Mouse (Mus musculus) thymus, adult 18-20 months (tissue): ENCODE data around the gene Capn13.

Experiments used
- DNase-seq, 2 experiments: peaks; one replicate each; pipeline ENCODE4 v3.0.0; 2022; ENCODE audit warnings: mixed read lengths in 2 of 2

Capn13 gene

DNA sequence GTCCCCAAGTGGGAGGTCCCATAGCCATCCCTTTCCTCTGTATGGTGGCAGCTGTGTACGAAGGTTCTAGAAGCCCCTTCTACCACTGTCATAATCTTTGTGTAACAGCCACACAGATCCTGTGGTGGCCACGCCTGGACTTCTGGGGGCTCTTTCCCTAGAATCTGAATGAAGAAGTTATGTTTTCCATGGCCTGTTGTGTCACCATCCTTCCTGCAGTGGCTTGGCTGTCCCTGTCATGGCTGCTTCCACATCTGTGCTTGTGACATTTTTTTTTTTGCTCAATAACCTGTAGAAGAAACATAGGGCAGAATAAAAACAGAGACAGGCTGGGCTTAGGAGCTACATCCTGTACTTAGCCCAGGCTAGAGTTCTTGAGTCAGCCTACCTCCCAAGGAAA is at the start of gene Capn13:
Capn13 (minus strand) TSS at position 5 of the 400 bp plus-strand sequence.
- DNase-seq, result no peak

DNA sequence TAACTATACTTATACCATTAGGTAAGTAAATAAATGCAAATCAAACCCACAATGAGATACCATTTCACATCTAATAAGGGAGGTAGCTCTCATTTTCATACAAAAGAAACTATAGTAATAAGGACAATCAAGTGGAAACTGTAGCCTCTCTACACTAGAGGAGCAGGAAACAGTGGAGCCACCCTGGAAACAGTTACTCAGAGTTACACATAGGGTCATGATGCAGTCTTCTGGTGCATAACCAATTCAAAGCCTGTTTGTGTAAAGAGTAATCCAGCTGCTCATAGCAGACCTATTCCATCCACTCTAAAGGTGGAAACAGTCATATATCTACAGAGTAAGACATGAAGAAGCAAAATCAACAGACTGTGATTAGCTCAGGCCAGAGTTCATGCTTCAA is 48.4 kb upstream of the Capn13 start:
- DNase-seq, result no peak

DNA sequence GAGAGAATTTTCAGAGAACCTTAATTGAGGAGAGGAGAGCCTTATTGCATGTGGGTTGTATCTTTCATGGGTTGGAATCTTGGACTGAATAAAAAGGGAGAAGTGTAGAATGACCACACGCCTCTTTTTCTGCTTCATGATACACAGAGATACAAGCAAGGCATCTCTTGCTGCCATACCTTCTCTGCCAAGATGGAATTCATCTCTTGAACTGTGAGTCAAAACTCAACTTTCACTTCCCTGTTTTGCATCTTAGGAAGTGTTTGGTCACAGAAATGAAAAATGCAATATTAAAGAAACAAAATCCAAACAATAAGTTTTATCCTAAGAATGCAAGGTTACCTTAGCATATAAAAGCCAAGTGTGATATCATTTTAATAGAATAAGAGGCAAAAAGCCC is 40.1 kb upstream of the Capn13 start:
- DNase-seq, result no peak

DNA sequence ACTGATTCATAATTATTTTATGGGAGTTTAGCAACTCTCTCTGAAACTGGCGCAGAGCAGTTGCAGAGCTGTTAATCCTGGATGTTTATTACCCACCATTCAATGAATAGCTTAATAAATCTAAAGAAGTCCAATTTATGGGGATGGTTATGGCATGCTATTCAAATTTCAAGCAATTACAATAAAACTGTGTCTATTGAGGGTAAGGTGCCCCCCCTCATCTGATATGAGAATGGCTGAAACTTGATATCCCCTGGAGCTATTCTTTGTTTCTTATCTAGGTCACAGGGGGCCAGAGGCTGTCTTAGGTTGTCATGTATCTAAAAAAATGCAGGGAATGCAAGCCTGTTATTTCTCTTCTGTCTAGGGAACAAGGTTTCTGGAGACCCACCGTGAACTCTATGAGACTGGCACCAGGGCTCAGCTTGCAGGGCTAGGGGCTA is 31.9 kb upstream of the Capn13 start:
- DNase-seq, result no peak

DNA sequence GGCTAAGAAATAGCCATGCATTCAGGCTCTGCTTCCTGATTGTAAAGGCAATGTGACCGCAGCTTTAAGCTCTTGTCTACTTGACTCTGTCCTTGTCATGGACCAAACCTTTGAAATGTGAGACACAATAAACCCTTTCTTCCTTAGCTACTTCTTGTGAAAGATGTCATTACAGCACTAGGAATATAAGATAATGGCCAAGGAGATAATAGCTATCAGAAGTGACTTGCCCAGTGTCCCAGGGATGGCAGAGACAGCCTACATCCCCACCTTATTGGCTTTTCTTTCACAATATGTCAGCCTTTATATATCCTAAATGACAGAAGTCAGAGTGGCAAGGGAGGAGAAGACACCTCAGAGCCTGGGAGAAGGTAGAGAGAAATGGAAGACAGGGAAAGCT is 31.4 kb upstream of the Capn13 start:
- DNase-seq, result no peak

DNA sequence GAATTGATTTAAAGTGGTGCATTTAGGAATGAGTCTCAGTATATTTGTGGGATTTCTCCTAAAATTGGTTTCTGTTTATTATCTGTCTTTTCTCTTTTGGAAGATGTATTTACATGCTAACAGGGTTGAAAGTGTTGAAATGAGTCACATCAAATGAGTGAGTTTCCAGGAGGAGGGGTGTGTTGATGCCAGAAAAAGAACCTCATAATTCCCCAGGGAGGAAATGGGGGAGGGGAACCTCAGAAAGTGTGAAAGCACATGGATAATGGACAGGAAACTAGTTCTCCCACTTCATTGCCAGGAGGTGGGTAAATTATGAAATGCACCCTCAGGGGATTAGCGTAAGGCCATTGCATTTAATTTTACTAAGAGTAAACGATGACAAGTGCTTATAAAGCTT is 16.7 kb upstream of the Capn13 start:
- no peak for DNase-seq

DNA sequence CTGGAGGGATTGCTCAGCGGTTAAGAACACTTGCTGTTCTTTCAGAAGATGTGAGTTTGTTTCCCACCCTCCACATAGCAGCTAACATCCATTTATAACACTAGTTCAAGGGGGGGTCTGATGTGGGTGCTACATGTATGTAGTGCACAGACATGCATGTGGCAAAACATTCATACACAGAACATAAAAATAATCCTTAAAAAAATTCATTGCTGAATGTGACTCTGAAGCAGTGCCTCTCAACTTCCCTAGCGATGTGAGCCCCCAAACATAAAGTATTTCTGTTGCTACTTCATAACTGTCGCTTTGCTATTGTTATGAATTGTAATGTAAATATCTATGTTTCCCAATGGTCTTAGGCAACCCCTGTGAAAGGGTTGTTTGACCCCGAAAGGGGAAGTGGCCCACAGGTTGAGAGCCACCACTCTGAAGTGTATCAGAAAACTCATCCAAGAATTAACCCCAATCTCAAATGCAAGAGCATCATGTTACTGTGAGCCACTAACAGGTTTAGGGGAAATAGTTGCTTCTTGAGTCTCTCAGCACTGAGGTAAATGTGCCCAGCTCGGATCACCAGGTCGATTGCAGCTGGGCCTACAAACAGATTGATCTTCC is 15.6 kb upstream of the Capn13 start:
- DNase-seq, result no peak

DNA sequence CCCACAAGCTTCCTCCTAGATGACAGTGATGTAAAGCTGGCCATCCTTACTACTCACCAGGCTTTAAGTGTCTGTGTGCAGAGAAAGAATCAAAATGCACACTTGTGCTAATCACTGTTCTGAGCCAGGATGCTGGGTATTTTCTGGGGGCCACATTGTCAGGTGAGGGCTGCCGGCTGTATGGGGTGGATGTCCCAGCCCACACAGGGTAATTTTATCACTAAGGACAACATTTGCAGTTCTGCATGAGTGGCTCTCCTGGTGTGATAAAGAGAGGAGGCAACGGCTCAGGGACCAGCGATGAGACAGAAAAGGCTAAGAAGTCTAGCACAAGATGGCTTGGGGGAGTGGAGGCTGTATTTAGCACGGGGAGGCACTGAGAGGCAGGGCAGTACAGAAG is 11.2 kb upstream of the Capn13 start:
- DNase-seq, result no peak

DNA sequence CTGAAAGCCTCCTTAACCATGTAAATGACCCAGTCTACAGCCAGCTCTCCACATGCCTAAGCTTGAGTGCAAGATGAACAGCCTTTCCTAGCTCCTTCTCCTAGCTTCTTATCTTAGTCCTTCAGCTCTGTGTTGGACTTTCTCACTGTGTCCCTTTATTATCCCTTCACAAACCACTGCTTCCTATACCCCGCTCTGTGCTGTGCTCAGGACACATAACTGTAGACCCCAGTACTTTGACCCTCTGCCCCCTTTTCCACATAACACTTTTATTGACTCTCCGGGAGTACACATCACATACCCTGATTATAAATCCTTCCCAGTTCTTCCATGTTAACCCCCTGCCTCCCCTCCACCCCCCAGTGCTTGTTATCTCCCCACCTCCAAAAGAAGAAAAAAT is 606 bp upstream of the Capn13 start:
- no peak for DNase-seq

DNA sequence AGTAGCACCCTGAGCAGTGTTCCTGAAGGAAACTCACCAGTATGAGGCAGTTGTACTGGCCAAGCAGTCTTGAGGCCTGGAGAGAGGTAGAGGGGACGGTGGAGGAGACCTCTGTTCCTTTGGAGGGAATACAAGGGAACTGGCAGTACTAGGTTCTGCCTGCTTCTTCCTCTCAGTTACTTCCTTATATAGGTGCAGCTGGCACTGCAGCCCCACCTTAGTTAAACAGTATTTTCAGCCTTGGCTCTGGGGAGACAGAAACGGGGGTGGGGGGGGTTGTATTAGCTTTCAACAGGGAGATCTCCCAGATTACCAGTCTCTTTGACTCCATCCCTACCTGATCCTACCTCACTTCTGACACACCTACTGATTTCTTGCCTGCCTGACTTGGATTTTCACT is 1.5 kb downstream of the Capn13 start:
- DNase-seq, result no peak

DNA sequence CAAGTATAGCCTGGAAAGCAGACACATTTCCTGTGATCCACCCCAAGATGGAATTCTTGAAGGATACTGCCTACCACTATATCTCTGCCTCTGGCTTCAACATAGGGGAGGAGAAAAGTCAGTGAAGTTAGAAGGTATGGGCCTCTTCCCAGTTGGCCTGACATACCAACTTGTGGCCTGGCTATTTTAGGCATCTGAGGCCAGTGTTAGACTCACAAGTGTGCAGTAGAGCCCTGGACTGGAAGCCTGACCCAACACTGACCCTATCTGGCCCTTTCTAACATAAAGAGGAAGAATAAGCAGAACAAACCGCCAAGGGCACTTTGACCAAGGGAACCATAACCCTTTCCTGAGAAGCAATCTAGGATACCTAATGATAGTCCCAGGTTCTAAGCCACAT is 7.3 kb downstream of the Capn13 start:
- no peak for DNase-seq

DNA sequence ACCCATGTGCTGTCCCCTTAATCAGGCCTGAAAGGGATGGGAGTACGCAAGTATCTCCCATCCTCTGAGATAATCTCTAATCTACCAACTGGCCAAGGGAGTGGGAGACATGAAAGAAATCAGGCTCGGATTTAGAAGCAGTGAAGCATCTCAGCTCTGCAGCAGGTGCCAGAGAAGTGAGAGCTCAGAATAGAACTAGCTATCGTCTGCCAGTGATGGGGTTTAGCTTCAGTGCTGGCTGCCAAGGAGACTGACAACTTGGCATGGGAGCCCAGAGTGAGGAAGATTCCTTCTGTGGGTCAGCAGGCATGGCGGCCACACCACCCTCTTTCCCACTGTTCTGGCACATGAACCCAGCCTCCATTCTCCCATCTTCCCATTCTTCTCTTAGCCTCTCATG is 8.9 kb downstream of the Capn13 start:
- DNase-seq, result no peak

DNA sequence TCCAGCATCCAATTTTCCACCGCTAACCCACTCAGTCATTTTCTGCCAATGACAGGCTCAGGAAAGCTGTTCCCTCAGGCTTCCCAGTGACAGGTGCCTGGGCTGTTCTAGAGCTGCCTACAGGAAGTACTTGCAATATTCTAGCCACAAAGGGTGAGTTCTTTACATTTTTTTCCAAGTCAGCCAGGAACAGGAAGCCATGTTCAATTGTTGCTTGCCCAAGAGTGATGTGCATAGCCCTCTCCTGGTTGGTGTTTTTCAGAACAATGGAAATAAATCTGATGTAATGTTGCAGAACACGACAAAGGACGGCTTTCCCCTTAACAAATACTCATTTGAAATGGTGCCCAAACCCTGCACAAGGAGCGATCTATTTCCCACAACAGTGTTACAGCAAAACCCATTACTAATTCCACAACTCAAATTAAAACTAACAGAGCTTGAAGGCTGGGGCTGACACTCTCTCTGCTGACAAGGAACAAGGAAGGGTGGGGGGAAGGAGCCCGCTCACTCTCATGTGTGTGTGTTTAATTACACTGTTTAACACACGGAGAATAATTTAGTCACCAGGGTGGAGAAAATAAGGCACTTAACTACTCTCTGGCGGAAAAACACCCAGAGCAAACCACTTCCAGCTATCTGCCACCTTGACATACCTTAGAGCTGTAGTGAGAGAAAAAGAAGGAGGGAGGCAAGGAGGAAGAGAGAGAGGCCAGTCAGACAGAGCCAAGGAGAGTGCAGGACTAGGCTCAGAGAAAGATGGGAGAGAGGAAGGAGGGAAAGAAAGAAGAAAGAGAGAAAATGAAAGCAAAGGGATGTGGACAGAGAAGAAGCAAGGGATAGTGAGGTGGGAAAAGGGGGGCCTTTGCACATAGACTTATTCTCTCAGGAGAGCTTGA is 10.2 kb downstream of the Capn13 start:
- DNase-seq, result no peak

DNA sequence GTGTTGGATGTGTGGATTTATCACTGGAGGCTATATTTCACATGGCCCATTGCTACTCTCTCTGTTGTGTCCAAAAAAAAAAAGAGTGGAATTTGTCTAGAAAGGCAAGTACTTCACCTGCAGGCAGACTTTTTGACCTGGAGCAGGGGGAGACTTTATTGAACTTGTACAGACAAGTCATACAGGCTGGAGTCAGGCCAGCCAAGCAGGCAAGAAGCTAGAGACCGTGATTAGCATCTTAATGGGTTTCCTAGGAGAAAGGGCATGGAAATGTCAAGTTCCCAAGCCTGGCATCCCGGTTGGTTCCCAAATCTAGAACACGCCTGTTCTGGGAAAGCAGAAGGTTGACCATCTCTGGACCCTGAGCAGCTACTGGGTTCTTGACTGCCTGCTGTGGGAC is 11.3 kb downstream of the Capn13 start:
- no peak for DNase-seq

DNA sequence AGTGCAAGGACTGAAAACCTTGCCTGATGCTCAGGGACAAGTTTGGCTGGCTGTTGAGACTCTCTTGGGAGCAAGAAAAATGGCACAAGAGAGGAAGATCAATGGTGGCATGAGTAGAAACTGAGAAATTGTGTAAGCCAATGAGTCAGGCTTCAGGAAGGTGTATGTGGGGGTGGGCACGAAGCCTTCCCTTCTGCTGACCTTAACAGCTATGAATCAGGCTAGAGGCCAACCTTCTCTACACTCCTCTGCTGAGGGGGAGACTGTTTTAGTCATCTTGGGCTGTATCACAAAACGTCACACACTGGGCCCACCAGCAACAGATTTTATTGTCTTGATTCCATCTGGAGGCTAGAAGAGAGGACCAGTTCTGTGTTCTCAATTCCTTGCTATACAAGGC is 14.1 kb downstream of the Capn13 start:
- no peak for DNase-seq

DNA sequence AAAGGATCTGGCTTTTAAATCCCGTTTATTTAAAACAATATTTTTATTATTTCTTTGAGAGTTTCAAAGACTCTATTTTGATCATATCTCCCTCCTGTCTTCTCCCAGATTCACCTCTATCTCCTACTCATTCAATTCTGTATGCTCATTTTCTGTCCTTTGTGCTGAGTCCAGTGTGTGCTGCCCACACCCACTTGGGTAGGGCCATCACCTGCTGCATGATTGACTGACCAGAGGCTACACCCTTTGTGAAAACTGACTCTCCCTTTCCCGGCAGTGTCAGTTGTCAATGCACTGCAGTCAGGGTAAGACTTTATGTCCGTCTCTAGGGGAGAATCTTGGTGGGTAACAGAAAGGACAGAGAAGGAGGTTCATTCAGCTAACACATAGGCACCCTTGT is 14.7 kb downstream of the Capn13 start:
- DNase-seq, result no peak

DNA sequence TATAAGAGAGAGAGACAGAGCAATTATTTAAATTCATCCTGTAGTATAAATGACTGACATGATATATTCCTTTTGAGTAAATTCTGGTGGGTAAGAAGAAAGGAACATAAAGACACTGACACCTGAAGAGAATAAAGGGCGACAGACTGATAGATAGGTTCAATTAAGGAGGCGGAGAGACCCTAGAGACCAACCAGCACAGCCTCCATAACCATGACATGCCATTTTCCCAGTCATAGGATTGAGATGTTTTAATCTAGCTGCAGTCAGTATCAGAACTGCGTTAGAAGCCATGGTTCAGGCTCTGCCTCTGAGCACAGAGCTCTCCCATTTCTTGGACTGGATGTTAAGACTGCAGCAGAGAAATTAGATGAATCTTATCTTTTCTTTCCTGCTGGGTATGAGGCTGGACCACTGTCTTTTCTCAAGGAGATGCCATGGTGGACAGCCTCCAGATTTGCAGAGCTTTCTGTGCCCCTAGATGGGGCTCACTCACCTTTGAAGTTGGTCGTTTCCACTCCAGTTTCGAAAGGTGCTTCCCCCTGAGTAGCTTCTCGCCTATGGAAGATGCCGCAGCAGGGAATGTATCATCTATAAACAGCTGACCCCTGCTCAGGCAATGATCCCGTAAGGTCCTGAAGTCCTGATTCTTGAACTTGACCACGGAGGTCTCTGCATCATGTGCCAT is 18.2 kb downstream of the Capn13 start:
- no peak for DNase-seq

DNA sequence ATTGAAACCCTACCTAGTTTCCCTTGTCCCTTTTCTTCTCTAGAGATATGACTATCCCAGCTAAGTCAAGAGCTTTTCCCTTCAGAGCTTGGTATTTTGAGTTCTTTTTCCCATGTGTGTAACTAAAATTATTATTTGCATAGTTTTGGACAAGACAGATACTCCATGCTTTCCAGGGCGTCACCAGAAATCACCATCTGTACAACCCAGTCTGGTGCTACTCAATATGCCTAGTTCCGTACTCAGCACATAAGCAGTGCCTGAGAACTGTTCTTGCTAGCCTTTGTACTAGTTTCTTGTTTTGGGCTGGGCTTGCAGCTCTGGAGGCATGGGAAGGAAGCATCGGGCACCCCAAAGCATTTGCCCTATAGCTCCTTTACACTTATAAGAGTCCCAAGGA is 19.0 kb downstream of the Capn13 start:
- no peak for DNase-seq

DNA sequence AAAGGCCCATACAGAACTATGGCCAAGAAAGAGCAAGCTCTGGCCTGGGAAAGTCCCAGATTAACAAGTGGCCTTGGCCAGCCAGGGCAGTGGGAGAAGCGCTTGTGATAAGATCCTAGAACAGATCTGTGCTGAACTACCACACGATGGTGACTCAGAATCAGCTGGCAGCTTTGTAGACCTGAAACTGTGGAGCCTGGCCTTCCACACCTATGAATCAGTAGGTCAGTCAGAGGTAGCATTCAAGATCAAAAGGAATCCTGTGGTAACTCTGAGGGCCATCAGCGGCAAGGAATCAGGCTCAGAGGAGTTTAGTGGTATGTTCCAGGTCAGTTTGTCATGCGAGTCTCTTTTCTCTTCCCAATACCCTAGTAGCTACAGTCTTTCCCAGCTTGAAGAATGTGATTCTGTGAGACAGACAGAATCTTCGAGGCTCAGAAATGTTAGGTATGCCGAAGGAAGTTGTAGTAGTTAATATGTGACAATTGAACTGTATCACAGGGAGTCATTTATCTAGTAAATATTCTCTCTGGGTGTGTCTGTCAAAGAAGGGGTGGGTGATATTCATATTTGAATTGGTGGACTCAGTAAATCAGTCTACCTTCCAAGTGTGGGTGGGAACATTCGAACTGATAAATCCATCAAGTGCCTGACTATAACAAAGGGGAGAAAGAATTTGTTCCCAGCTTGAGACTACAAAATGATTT is 22.7 kb downstream of the Capn13 start:
- DNase-seq, result no peak

DNA sequence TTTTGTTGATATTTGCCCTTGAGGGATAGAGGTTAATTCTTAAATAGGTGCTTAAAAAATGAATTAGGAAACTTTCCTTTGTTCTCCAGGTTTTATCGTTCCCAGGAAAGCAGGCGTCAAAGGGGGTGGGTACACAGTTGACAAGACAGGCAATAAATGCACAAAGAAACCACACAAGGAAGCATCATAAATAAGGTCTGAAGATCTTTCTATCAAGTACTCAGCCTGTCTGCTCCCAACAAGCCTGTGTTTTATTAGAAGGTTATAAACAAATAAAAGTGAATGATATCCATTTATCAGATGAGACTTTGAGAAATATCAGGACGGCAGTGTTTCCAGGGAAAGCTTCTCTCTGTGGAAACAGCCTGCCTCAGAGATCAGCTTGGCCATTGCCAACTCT is 33.3 kb downstream of the Capn13 start:
- no peak for DNase-seq

DNA sequence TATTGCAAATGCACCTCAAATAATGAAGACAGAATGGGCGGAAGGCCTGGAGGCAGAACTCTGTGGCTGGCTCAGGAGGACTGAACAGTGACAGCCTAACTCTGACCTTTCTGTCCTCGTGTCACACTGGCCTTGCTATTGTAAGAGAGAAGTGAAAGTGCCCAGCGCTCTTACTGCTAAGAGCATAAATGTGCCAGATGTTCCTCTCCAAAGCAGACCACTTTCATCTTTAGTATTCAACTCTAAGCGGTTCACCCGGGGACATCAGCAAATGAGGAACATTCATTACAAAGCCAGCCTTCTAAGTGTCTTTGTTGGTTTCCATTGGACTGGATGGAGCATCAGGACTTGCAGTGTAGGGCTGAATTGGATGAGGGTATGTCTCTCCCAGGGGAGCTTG is 39.6 kb downstream of the Capn13 start:
- no peak for DNase-seq

DNA sequence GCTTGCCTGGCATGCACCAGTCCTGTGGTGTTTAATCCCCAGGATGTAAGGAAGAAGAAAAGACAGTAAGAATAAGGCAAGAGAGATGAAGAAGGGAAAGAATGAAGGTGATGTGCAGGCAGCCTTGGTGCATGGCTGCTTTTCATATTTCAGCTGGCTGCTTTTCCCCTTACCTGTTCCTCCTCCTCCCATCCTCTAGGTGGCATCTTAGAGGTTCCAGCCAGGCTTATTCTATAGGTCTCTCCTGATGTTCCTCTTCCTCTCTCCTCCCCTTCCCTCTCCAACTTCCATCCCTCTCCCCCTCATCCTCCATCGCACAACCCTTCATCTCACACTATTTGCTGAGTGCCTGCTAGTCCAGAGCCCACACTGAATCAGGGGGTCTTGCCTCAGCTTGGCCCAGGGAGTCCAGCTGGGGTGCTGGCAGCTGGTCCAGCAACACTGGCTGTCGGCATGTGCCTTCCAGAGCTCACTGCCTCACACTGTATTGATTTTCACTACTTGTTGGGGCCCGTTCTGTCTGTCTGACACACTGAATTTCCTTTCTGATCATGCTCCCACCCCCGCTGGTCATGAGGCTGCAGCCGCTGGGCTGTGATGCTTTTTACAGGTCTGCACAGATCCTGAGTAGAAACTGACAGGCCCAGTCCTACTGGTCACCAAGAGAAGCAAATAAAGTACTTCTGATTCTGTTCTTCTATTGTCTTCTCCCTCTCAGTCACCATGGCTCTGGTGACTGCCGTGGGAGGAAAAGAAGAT is 56.9 kb downstream of the Capn13 start:
- DNase-seq, result no peak

DNA sequence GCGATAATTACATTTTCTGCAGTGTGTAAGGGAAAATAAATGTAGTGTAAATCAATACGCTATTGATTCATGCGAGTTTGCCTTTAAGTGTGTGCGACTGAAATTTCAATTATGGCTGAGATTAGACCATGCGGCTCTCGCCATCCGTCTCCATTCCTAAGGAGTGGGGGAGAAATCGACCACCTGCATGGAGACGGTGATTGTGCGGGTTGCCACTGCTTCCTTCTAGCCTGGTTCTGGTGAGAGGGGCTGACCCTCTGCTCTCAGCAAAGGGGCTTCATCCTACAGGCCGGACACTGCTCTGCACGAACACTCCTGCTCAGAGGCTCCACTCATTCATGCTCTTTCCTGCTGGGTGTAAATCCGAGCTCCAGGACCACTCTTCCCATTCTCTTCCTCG is 58.0 kb downstream of the Capn13 start:
- no peak for DNase-seq
